Mouse (Mus musculus) stomach, postnatal 0 days (tissue): ENCODE results near the gene Supt3.

Source experiments
- CTCF ChIP-seq: IDR thresholded peaks from 2 replicates; pipeline ENCODE4 v1.5.1; 2016; ENCODE audit warnings: antibody characterized with exemption, low read depth, mild to moderate bottlenecking, moderate library complexity
- EP300 ChIP-seq: optimal IDR thresholded peaks from 2 replicates; pipeline ENCODE3; 2016; ENCODE audit warnings: antibody characterized with exemption

DNA sequence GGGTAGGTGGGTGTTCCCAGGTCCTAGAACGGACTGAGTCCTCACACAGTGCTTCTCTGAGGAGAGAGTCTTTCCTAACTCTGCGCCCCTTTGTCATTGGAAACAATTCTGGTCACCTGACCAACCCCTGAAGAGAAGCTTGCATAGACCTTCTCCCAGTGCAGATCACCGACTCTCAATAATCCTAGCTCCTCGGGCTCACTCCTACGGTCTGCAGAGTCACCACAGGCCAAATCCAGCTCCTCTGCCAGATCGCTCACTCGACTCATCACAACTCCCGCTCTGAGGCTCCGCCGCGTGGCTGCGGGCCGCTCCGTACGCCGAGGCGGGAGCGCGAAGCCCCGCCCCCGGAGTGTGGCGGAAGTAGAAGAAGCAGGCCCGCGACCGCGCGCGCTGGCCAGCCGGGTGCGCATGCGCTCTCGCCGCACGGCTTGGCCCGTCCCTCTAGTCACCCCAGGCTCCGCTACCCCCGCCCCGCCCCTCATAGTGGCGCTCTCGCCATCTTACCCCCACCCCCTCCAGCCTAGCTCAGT is at the start of gene Supt3:
- TF ChIP-seq CTCF (peak; percentile 60), EP300 (no peak)
